Mouse (Mus musculus) small intestine, adult 2 months (tissue): Measurements from ENCODE around the gene Cuta. TPM values are rescaled to one million over a fixed set of nuclear protein-coding genes. Genes with fewer than 3 reads are reported as not detected.
A peak's percentile ranks its signal among the peaks of the same experiment; 100 is the strongest.
"Not testable (repeated sequence)": the region's sequence is repeated elsewhere in the genome, so short reads cannot be mapped to it uniquely, and the experiment has no call there.

Experiments used
- H3K27ac ChIP-seq: fragments of 200-500 bp; 2 replicates; pipeline ENCODE4 v1.5.1; 2012; ENCODE audit warnings: low read depth, low read length, control low read depth, inconsistent platforms; ENCODE audit not compliant: insufficient read depth
- H3K27me3 ChIP-seq: fragments of 200-500 bp; 2 replicates; pipeline ENCODE4 v1.6.1; 2012; ENCODE audit warnings: mild to moderate bottlenecking, moderate library complexity, low read length, inconsistent platforms; ENCODE audit not compliant: control insufficient read depth, insufficient read depth
- H3K36me3 ChIP-seq: fragments of 200-500 bp; 2 replicates; pipeline ENCODE4 v1.6.1; 2012; ENCODE audit warnings: mild to moderate bottlenecking, low read length, control low read depth, inconsistent platforms; ENCODE audit not compliant: control insufficient read depth, insufficient read depth
- H3K4me1 ChIP-seq: fragments of 200-500 bp; 2 replicates; pipeline ENCODE4 v1.6.1; 2012; ENCODE audit warnings: low read length, inconsistent platforms, mixed read lengths; ENCODE audit not compliant: control insufficient read depth, insufficient read depth, insufficient read length
- H3K4me3 ChIP-seq: fragments of 200-500 bp; 2 replicates; pipeline ENCODE4 v1.5.1; 2012; ENCODE audit warnings: low read depth, mild to moderate bottlenecking, control low read depth, inconsistent platforms, low read length, moderate library complexity
- CTCF ChIP-seq: fragments of 200-500 bp; IDR thresholded peaks from 2 replicates; pipeline ENCODE4 v1.5.1; 2012; ENCODE audit warnings: low read depth, mild to moderate bottlenecking, control low read depth, inconsistent platforms, low read length, moderate library complexity, mixed read lengths; ENCODE audit not compliant: insufficient replicate concordance, insufficient read length; ENCODE audit errors: extremely low read depth
- POLR2A ChIP-seq: fragments of 200-500 bp; IDR thresholded peaks from 2 replicates; pipeline ENCODE4 v1.6.1; 2012; ENCODE audit warnings: low read depth, mild to moderate bottlenecking, control low read depth, inconsistent platforms, low read length, moderate library complexity
- WGBS: fragments of 180-500 bp; shearing (Covaris S2); methylation state at CpG from one replicate; pipeline ENCODE4 v1.1.7; 2018; 5-methylcytosine and 5-hydroxymethylcytosine counted together
- polyA plus RNA-seq: library from polyadenylated mRNA; depleted of rRNA; stranded (reverse); fragments of >200 nt; gene quantifications from 2 replicates; pipeline ENCODE4 v1.2.3, GENCODE M21; 2012; rRNA removed

Gene Cuta
- 83.4 and 151 TPM in 2 replicates for polyA plus RNA-seq

- peak within 1 kb of the TSS; percentile 74 for H3K27ac ChIP-seq
Observed at GRCm38 (mm10) chr17:26939178-26939972, at the start of gene Cuta. TSS of gene Cuta (minus strand) at chr17:26939569.

GRCm38 (mm10) chr17:26985503-26986179 is 46.3 kb upstream of the Cuta start:
- peaks cover 3% of the 10 kb centered on the region; the same call in 1 of the 2 replicates for H3K4me1 ChIP-seq
- WGBS: 53% methylated on average over 10 of the region's 10 CpGs
- TF ChIP-seq POLR2A (no peak), CTCF (no peak)

More at GRCm38 (mm10) chr17:26939178-26939972, at the start of gene Cuta:
- Histone ChIP-seq H3K4me1 (peaks cover 15% of the 10 kb centered on the region), H3K4me3 (peak within 1 kb of the TSS; percentile 83), H3K36me3 (peaks cover 22% of the 10 kb centered on the region), H3K27me3 (no peaks in the 10 kb centered on the region)
- 1% methylated on average over 70 of the region's 70 CpGs for WGBS
- TF ChIP-seq POLR2A (peak; percentile 86), CTCF (no peak)

DNA sequence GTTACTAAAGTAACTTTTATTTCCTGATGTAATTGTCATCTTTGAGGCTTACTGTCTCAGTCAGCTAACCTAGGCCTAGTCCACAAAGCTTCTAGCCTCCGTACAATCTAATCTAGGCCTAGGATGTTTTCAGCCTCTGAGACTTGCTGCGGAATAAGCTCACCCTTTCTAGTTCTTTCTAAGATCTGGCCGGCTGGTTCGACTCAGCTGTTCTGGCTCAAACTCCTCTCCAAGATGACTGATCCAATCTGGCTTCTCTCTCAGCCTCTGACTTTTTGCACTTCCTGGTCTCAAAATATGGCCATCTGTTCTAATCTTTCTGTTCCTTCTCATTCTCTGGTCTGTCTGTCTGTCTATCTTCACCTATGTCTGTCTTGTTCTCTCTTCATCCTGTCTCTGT is 44.0 kb upstream of the Cuta start:
- H3K4me3 ChIP-seq: no peak overlapping the region
- no peaks in the 10 kb centered on the region for H3K4me1 ChIP-seq
- TF ChIP-seq CTCF (no peak), POLR2A (no peak)
- peaks cover 3% of the 10 kb centered on the region; the same call in 1 of the 2 replicates for H3K36me3 ChIP-seq
- no peak overlapping the region for H3K27ac ChIP-seq
- no peaks in the 10 kb centered on the region for H3K27me3 ChIP-seq
- WGBS: 89% methylated on average over 4 of the region's 4 CpGs

More at GRCm38 (mm10) chr17:26985503-26986179, 46.3 kb upstream of the Cuta start:
- no peak overlapping the region for H3K4me3 ChIP-seq
- no peaks in the 10 kb centered on the region for H3K27me3 ChIP-seq
- no peaks in the 10 kb centered on the region for H3K36me3 ChIP-seq
- no peak overlapping the region for H3K27ac ChIP-seq

DNA sequence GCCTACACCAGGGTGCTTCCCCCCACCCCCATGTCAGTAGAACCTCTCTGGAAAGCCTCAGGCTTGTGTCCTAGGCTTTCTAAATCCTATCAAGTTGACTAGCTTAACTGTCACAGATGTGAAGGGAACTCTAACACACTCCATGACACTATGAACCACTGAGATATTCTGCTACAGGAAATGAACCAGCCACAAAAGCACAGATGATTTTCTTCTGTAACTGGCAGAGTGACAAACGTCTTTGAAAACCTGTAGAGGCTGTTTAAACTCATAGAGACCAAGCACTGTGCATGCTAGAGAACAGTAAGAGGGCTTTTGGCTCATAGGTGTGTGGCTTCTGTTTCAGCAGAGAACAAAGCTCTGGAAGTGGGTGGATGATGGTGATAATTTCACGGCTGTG is 41.7 kb upstream of the Cuta start:
- no peak for TF ChIP-seq CTCF
- no peak for TF ChIP-seq POLR2A
- no peak overlapping the region for H3K4me3 ChIP-seq
- H3K27me3 ChIP-seq: no peaks in the 10 kb centered on the region
- WGBS: 44% methylated on average over 2 of the region's 2 CpGs
- H3K27ac ChIP-seq: no peak overlapping the region
- H3K4me1 ChIP-seq: no peaks in the 10 kb centered on the region
- H3K36me3 ChIP-seq: peaks cover 13% of the 10 kb centered on the region

GRCm38 (mm10) chr17:26979426-26979825 is 40.1 kb upstream of the Cuta start:
- 55% methylated on average over 2 of the region's 2 CpGs for WGBS
- Histone ChIP-seq H3K4me1 (no peaks in the 10 kb centered on the region), H3K27ac (no peak overlapping the region), H3K36me3 (peaks cover 17% of the 10 kb centered on the region), H3K4me3 (no peak overlapping the region), H3K27me3 (no peaks in the 10 kb centered on the region)
- TF ChIP-seq POLR2A (no peak), CTCF (no peak)

- H3K27ac ChIP-seq, H3K27me3 ChIP-seq, H3K4me3 ChIP-seq, H3K4me1 ChIP-seq: not testable (repeated sequence)
- H3K36me3 ChIP-seq: peaks cover 17% of the 10 kb centered on the region
- WGBS: 92% methylated on average over 6 of the region's 6 CpGs
Observed at GRCm38 (mm10) chr17:26977354-26977753, 38.0 kb upstream of the Cuta start.

GRCm38 (mm10) chr17:26975415-26975814 is 36.0 kb upstream of the Cuta start:
- H3K27me3 ChIP-seq: no peaks in the 10 kb centered on the region
- TF ChIP-seq POLR2A: no peak
- no peak for TF ChIP-seq CTCF
- peaks cover 17% of the 10 kb centered on the region for H3K36me3 ChIP-seq
- H3K4me1 ChIP-seq: peaks cover 5% of the 10 kb centered on the region
- H3K4me3 ChIP-seq: no peak overlapping the region
- H3K27ac ChIP-seq: no peak overlapping the region
